Mouse (Mus musculus) bone marrow macrophage, adult 2 months (primary cell): ENCODE data around the gene Scg5.

Experiments used
- CTCF ChIP-seq: IDR thresholded peaks from 2 replicates; pipeline ENCODE4 v1.5.1; 2012; ENCODE audit warnings: low read depth, mild to moderate bottlenecking, low read length, moderate library complexity
- POLR2A ChIP-seq: IDR thresholded peaks from 2 replicates; pipeline ENCODE4 v1.6.1; 2012; ENCODE audit warnings: mild to moderate bottlenecking, low read depth, low read length, borderline replicate concordance

DNA sequence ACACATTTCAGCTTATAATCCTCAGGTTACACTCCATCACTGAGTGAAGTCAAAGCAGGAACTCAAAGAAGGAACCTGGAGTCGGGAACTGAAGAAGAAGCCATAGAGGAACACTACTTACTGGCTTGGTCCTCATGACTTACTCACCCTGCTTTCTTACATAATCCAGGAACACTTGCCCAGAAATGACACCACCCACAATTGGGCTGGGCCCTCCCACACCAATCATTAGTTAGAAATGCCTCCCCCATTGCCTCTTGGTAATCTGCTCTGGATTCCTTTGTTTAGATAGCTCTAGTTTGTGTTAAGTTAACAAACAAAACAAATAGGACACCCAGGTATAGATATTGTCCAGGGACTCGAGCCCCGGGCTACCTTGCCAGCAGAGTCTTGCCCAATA lies 100.3 kb downstream of the Scg5 start:
- TF ChIP-seq POLR2A (no peak), CTCF (no peak)
